Mouse (Mus musculus) midbrain, postnatal 0 days (tissue): ENCODE measurements around the gene Csrnp2. TPM values are rescaled to one million over a fixed set of nuclear protein-coding genes. Genes with fewer than 3 reads are reported as not detected.

Source experiments
- ATAC-seq: fragments of 200-750 bp; cut with Nextera tagmentation; 2 replicates; pipeline ENCODE4 v1.8.0; 2017; ENCODE audit warnings: moderate number of reproducible peaks, mild to moderate bottlenecking, moderate TSS enrichment, moderate library complexity; ENCODE audit not compliant: low FRiP score
- DNase-seq: peaks from one replicate; pipeline ENCODE4 v3.0.0-alpha.2; 2015; ENCODE audit warnings: low spot score
- H3K27ac ChIP-seq: fragments of 300-500 bp; sonication (generic); 2 replicates; pipeline ENCODE4 v1.5.1; 2014; ENCODE audit warnings: low read depth, mild to moderate bottlenecking, low read length, mixed read lengths
- H3K27me3 ChIP-seq: fragments of 300-500 bp; sonication (generic); 2 replicates; pipeline ENCODE4 v1.6.1; 2014; ENCODE audit warnings: low read length, control low read depth, mixed read lengths; ENCODE audit not compliant: insufficient read depth
- H3K36me3 ChIP-seq: fragments of 300-500 bp; sonication (generic); 2 replicates; pipeline ENCODE4 v1.6.1; 2014; ENCODE audit warnings: low read length, control low read depth, mixed read lengths; ENCODE audit not compliant: insufficient read depth
- H3K4me1 ChIP-seq: fragments of 300-500 bp; sonication (generic); 2 replicates; pipeline ENCODE4 v1.6.1; 2014; ENCODE audit warnings: mild to moderate bottlenecking, control low read depth, antibody characterized with exemption, low read length, mixed read lengths; ENCODE audit not compliant: insufficient read depth
- H3K4me2 ChIP-seq: fragments of 300-500 bp; sonication (generic); 2 replicates; pipeline ENCODE4 v1.6.1; 2014; ENCODE audit warnings: low read depth, mild to moderate bottlenecking, low read length, mixed read lengths; ENCODE audit not compliant: poor library complexity, severe bottlenecking
- H3K4me3 ChIP-seq: fragments of 300-500 bp; sonication (generic); 2 replicates; pipeline ENCODE4 v1.5.1; 2014; ENCODE audit warnings: low read depth, mild to moderate bottlenecking, low read length, moderate library complexity
- H3K9ac ChIP-seq: fragments of 300-500 bp; sonication (generic); replicated peaks from 2 replicates; pipeline ENCODE4 v1.6.1; 2014; ENCODE audit warnings: mild to moderate bottlenecking, low read length, moderate library complexity, mixed read lengths; ENCODE audit not compliant: poor library complexity, severe bottlenecking
- H3K9me3 ChIP-seq: fragments of 300-500 bp; sonication (generic); 2 replicates; pipeline ENCODE4 v1.6.1; 2016; ENCODE audit warnings: low read length, control low read depth
- CTCF ChIP-seq: IDR thresholded peaks from 2 replicates; pipeline ENCODE4 v1.5.1; 2016; ENCODE audit warnings: antibody characterized with exemption, mild to moderate bottlenecking
- WGBS: fragments of 180-500 bp; shearing (Covaris S2); extraction: QIAGEN DNeasy Blood & Tissue Kit; methylation state at CpG from one replicate; pipeline ENCODE4 v1.1.7; 2014; 5-methylcytosine and 5-hydroxymethylcytosine counted together
- polyA plus RNA-seq: library from polyadenylated mRNA; unstranded; fragments of >200 nt; fragmentation: Nextera tagmentation; extraction: Ambion mirVana; gene quantifications from 2 replicates; pipeline ENCODE4 v1.2.1, GENCODE M21; 2015
- total RNA-seq: library from RNA; depleted of rRNA; stranded (reverse); fragments of >200 nt; gene quantifications from 2 replicates; pipeline ENCODE4 v1.2.3, GENCODE M21; 2014

The Csrnp2 gene
- total and polyA plus RNA-seq, 2 experiments from 2014 or later: 37.0 to 66.3 TPM

GRCm38 (mm10) chr15:100462086-100462485 is 33.2 kb downstream of the Csrnp2 start:
- Histone ChIP-seq H3K36me3 (no peaks in the 10 kb centered on the region), H3K27me3 (no peaks in the 10 kb centered on the region), H3K4me1 (no peaks in the 10 kb centered on the region), H3K27ac (no peak overlapping the region), H3K4me2 (no peak overlapping the region), H3K9me3 (no peaks in the 10 kb centered on the region), H3K4me3 (no peak overlapping the region), H3K9ac (no peak overlapping the region)
- ATAC-seq (no peak), DNase-seq (no peak)
- 84% methylated on average over 5 of the region's 5 CpGs for WGBS
- TF ChIP-seq CTCF: no peak

GRCm38 (mm10) chr15:100461646-100462045 is 33.6 kb downstream of the Csrnp2 start:
- ATAC-seq: no peak
- H3K27ac ChIP-seq: no peak overlapping the region
- no peak for TF ChIP-seq CTCF
- H3K4me2 ChIP-seq: no peak overlapping the region
- no peaks in the 10 kb centered on the region for H3K27me3 ChIP-seq
- no peak overlapping the region for H3K4me3 ChIP-seq
- WGBS: 74% methylated on average over 9 of the region's 9 CpGs
- no peak for DNase-seq
- H3K4me1 ChIP-seq: no peaks in the 10 kb centered on the region
- no peaks in the 10 kb centered on the region for H3K36me3 ChIP-seq
- no peaks in the 10 kb centered on the region for H3K9me3 ChIP-seq
- no peak overlapping the region for H3K9ac ChIP-seq

GRCm38 (mm10) chr15:100460942-100461341 is 34.3 kb downstream of the Csrnp2 start:
- H3K4me1 ChIP-seq: no peaks in the 10 kb centered on the region
- H3K9ac ChIP-seq: no peak overlapping the region
- H3K36me3 ChIP-seq: no peaks in the 10 kb centered on the region
- no peak for ATAC-seq
- H3K27me3 ChIP-seq: no peaks in the 10 kb centered on the region
- H3K27ac ChIP-seq: no peak overlapping the region
- H3K9me3 ChIP-seq: no peaks in the 10 kb centered on the region
- no peak for DNase-seq
- 11% methylated on average over 12 of the region's 12 CpGs for WGBS
- H3K4me2 ChIP-seq: no peak overlapping the region
- no peak for TF ChIP-seq CTCF
- H3K4me3 ChIP-seq: no peak overlapping the region

GRCm38 (mm10) chr15:100458055-100458454 is 37.2 kb downstream of the Csrnp2 start:
- Histone ChIP-seq H3K4me2 (no peak overlapping the region), H3K4me1 (no peaks in the 10 kb centered on the region), H3K27me3 (no peaks in the 10 kb centered on the region), H3K9ac (no peak overlapping the region), H3K9me3 (no peaks in the 10 kb centered on the region), H3K36me3 (no peaks in the 10 kb centered on the region), H3K27ac (no peak overlapping the region), H3K4me3 (no peak overlapping the region)
- peak; percentile 72 for TF ChIP-seq CTCF
- no peak; the same call in 1 of the 2 replicates for ATAC-seq
- WGBS: 42% methylated on average over 10 of the region's 10 CpGs
- DNase-seq: peak; percentile 78

- H3K27ac ChIP-seq: no peak overlapping the region
- no peak overlapping the region for H3K4me3 ChIP-seq
- no peaks in the 10 kb centered on the region for H3K9me3 ChIP-seq
- H3K4me2 ChIP-seq: no peak overlapping the region
- H3K9ac ChIP-seq: no peak overlapping the region
- WGBS: 8% methylated on average over 17 of the region's 17 CpGs
- H3K27me3 ChIP-seq: no peaks in the 10 kb centered on the region
- DNase-seq: peak; percentile 92
- H3K4me1 ChIP-seq: no peaks in the 10 kb centered on the region
- ATAC-seq: peak; percentile 66
- peak; percentile 93 for TF ChIP-seq CTCF
- H3K36me3 ChIP-seq: no peaks in the 10 kb centered on the region
Measured at GRCm38 (mm10) chr15:100457340-100457739, 37.9 kb downstream of the Csrnp2 start.

GRCm38 (mm10) chr15:100456356-100456991 is 38.8 kb downstream of the Csrnp2 start:
- no peaks in the 10 kb centered on the region for H3K4me1 ChIP-seq
- WGBS: 64% methylated on average over 7 of the region's 7 CpGs

More at GRCm38 (mm10) chr15:100456356-100456991, 38.8 kb downstream of the Csrnp2 start:
- DNase-seq (no peak), ATAC-seq (no peak)
- no peaks in the 10 kb centered on the region for H3K9me3 ChIP-seq
- H3K27me3 ChIP-seq: no peaks in the 10 kb centered on the region
- no peak overlapping the region for H3K4me2 ChIP-seq
- H3K36me3 ChIP-seq: no peaks in the 10 kb centered on the region
- no peak overlapping the region for H3K9ac ChIP-seq
- H3K4me3 ChIP-seq: no peak overlapping the region
- TF ChIP-seq CTCF: no peak
- no peak overlapping the region for H3K27ac ChIP-seq
